Comparison of ENCODE assay signal across 11 mouse cellular contexts in genomic region chr11:106098223-106098622, GRCm38 (mm10). TPM values are rescaled to one million over a fixed set of nuclear protein-coding genes. Genes with fewer than 3 reads are reported as not detected.
A peak's percentile ranks its signal among the peaks of the same experiment; 100 is the strongest.
DNase-seq lines count a peak whose midpoint lies in the region; ATAC-seq lines count a peak whose summit lies in the region.
"Had no signal": no experiment of that assay in that cellular context is flagged by ENCODE, and none has a peak within 500 bp of the region (broad histone marks: within the 10 kb centered on the region; RNA-seq: fewer than 3 reads in every experiment).

No protein-coding gene starts in this region.

- DNase-seq in liver, embryonic 11.5 days (ENCODE audit: low spot score): no peak
- DNase-seq in heart, adult 18-20 months: peak; percentile 48 to 61
- DNase-seq in lung, postnatal 14 days: peak; percentile 37
- no peak for DNase-seq in hindbrain, embryonic 10.5 days (ENCODE audit: low spot score)
- DNase-seq in adipocyte (ENCODE audit: low spot score): no peak
- DNase-seq: cerebellum, adult 8-10 months; spleen, adult 18-20 months had no signal

- H3K4me3 ChIP-seq in liver, embryonic 12.5 days: no peak overlapping the region
- H3K4me3 ChIP-seq in liver, embryonic 11.5 days (ENCODE audit: low read depth, low read length): no peak overlapping the region
- no peak overlapping the region for H3K4me3 ChIP-seq in heart, embryonic 15.5 days
- H3K4me3 ChIP-seq in hindbrain, embryonic 10.5 days: no peak overlapping the region
- H3K4me3 ChIP-seq: neural tube, embryonic 12.5 days had no signal

- no peaks in the 10 kb centered on the region for H3K27me3 ChIP-seq in liver, embryonic 12.5 days (replicated peaks)
- H3K27me3 ChIP-seq in liver, embryonic 11.5 days (replicated peaks; ENCODE audit: control insufficient read depth, insufficient read depth, low read length): no peaks in the 10 kb centered on the region
- no peaks in the 10 kb centered on the region for H3K27me3 ChIP-seq in heart, embryonic 15.5 days
- H3K27me3 ChIP-seq in hindbrain, embryonic 10.5 days (ENCODE audit: insufficient read depth, poor library complexity, severe bottlenecking): no peaks in the 10 kb centered on the region
- H3K27me3 ChIP-seq: neural tube, embryonic 12.5 days had no signal

- no peak overlapping the region for H3K27ac ChIP-seq in liver, embryonic 12.5 days
- no peak overlapping the region for H3K27ac ChIP-seq in liver, embryonic 11.5 days (ENCODE audit: low read depth, low read length)
- H3K27ac ChIP-seq in heart, embryonic 15.5 days: peak overlapping the region; percentile 48
- no peak overlapping the region for H3K27ac ChIP-seq in hindbrain, embryonic 10.5 days
- H3K27ac ChIP-seq: neural tube, embryonic 12.5 days had no signal

- 0 out of 2 replicates have a peak overlapping the region, but pooled peaks have one; percentile 3 for H3K9ac ChIP-seq in liver, embryonic 12.5 days
- H3K9ac ChIP-seq in liver, embryonic 11.5 days (ENCODE audit: low read depth, low read length): no peak overlapping the region
- H3K9ac ChIP-seq in heart, embryonic 15.5 days: no peak overlapping the region
- H3K9ac ChIP-seq: neural tube, embryonic 12.5 days had no signal

- 0 out of 2 replicates have a peak, but pooled peaks cover 7% of the 10 kb centered on the region for H3K36me3 ChIP-seq in liver, embryonic 12.5 days
- H3K36me3 ChIP-seq in liver, embryonic 11.5 days (ENCODE audit: control insufficient read depth, insufficient read depth, low read length): no peaks in the 10 kb centered on the region
- H3K36me3 ChIP-seq in heart, embryonic 15.5 days: peaks cover 6% of the 10 kb centered on the region; the same call in 1 of the 2 replicates
- peaks cover 43% of the 10 kb centered on the region for H3K36me3 ChIP-seq in hindbrain, embryonic 10.5 days

- H3K4me2 ChIP-seq in liver, embryonic 12.5 days: no peak overlapping the region
- no peak overlapping the region for H3K4me2 ChIP-seq in liver, embryonic 11.5 days
- no peak overlapping the region for H3K4me2 ChIP-seq in heart, embryonic 15.5 days
- H3K4me2 ChIP-seq: neural tube, embryonic 12.5 days had no signal

- H3K9me3 ChIP-seq in liver, embryonic 12.5 days (replicated peaks): no peaks in the 10 kb centered on the region
- H3K9me3 ChIP-seq in liver, embryonic 11.5 days (ENCODE audit: control insufficient read depth, low read length): no peaks in the 10 kb centered on the region
- no peaks in the 10 kb centered on the region for H3K9me3 ChIP-seq in heart, embryonic 15.5 days (replicated peaks)
- H3K9me3 ChIP-seq in hindbrain, embryonic 10.5 days: no peaks in the 10 kb centered on the region
- H3K9me3 ChIP-seq: G1E; neural tube, embryonic 12.5 days had no signal

- ATAC-seq in liver, embryonic 12.5 days: no peak
- no peak for ATAC-seq in liver, embryonic 11.5 days (replicated peaks; ENCODE audit: low FRiP score)
- peak; percentile 47; the same call in 1 of the 2 replicates for ATAC-seq in heart, embryonic 15.5 days (replicated peaks; ENCODE audit: insufficient number of reproducible peaks, insufficient read depth, low FRiP score, low read depth)

- H3K4me1 ChIP-seq in liver, embryonic 12.5 days: no peaks in the 10 kb centered on the region
- no peaks in the 10 kb centered on the region for H3K4me1 ChIP-seq in liver, embryonic 11.5 days (replicated peaks; ENCODE audit: control insufficient read depth, insufficient read depth, low read length)
- no peaks in the 10 kb centered on the region for H3K4me1 ChIP-seq in heart, embryonic 15.5 days (replicated peaks)
- no peaks in the 10 kb centered on the region for H3K4me1 ChIP-seq in hindbrain, embryonic 10.5 days (replicated peaks)
- H3K4me1 ChIP-seq: neural tube, embryonic 12.5 days had no signal

- 46% methylated on average over 1 of the region's 1 CpGs for WGBS in liver, embryonic 12.5 days (ENCODE audit: insufficient replicate concordance)
- WGBS in liver, embryonic 11.5 days: 31% methylated on average over 1 of the region's 1 CpGs
- WGBS in heart, embryonic 15.5 days: 74% methylated on average over 1 of the region's 1 CpGs
- 92% methylated on average over 1 of the region's 1 CpGs for WGBS in hindbrain, embryonic 10.5 days

RNA-seq across cellular contexts. Expression of gene Map3k3, which starts 13.8 kb away (rescaled TPM):
- polyA plus RNA-seq in liver, embryonic 12.5 days (2016; fragmentation: Nextera tagmentation; extraction: Ambion mirVana): 9.7 and 11.2 TPM in 2 replicates
- 12.8 and 17.4 TPM in 2 replicates for polyA plus RNA-seq in liver, embryonic 11.5 days (2014; fragmentation: Nextera tagmentation; extraction: Ambion mirVana)
- total RNA-seq in heart, adult 18-20 months (2021): 10 to 100 TPM; 35.0 to 37.3 TPM
- 19.2 and 24.9 TPM in 2 replicates for polyA plus RNA-seq in heart, embryonic 15.5 days (2015; fragmentation: Nextera tagmentation; extraction: Ambion mirVana)
- polyA plus RNA-seq in hindbrain, embryonic 10.5 days (2016; fragmentation: Nextera tagmentation; extraction: Ambion mirVana): 21.7 and 23.5 TPM in 2 replicates

RNA-seq across cellular contexts. Expression of gene Taco1, which starts 32.4 kb away (rescaled TPM):
- polyA plus RNA-seq in liver, embryonic 12.5 days (2016; fragmentation: Nextera tagmentation; extraction: Ambion mirVana): 9.6 and 10.6 TPM in 2 replicates
- polyA plus RNA-seq in liver, embryonic 11.5 days (2014; fragmentation: Nextera tagmentation; extraction: Ambion mirVana): 12.8 and 13.8 TPM in 2 replicates
- 10 to 100 TPM; 65.6 to 68.9 TPM for total RNA-seq in heart, adult 18-20 months (2021)
- 10.1 and 11.5 TPM in 2 replicates for polyA plus RNA-seq in heart, embryonic 15.5 days (2015; fragmentation: Nextera tagmentation; extraction: Ambion mirVana)
- 10.4 and 14.0 TPM in 2 replicates for polyA plus RNA-seq in hindbrain, embryonic 10.5 days (2016; fragmentation: Nextera tagmentation; extraction: Ambion mirVana)

Comparison
In these comparisons a context has a peak if more than half of its experiments do, and no peak if none do; other contexts are left out.
1. DNase-seq: peak in heart, adult 18-20 months (2 of 2) and lung, postnatal 14 days (single experiment); none in liver, embryonic 11.5 days (single experiment), hindbrain, embryonic 10.5 days (single experiment) and adipocyte (single experiment).